ENCODE assay signal across 9 mouse cellular contexts in the genomic region with DNA sequence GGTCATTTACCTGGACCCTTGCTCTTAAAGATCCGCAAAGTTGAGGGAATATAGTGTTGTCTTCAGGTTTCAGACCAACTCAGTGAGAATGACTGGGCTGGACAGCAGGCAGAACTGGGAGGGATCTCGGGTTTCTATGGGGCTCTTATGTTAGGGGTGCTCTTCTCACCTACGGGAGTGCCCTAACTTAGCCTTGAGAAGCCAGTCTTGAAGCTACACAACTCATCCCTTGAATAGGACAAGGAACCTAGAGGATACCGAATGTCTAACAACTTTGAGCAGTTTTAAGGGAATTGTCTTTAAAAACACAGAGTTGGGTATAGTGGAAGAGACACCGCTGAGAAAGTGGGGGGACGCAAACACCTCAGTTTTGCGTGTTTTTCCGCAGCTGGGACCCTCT. TPM values are rescaled to one million over a fixed set of nuclear protein-coding genes. Genes with fewer than 3 reads are reported as not detected.
A peak's percentile ranks its signal among the peaks of the same experiment; 100 is the strongest.
DNase-seq lines count a peak whose midpoint lies in the region; ATAC-seq and TF ChIP-seq lines count a peak whose summit lies in the region.
"Had no signal": no experiment of that assay in that cellular context is flagged by ENCODE, and none has a peak within 500 bp of the region (broad histone marks: within the 10 kb centered on the region; RNA-seq: fewer than 3 reads in every experiment).

No protein-coding gene starts in this region.

- peak overlapping the region; percentile 95 for H3K4me2 ChIP-seq in heart, embryonic 12.5 days
- peak overlapping the region; percentile 87 for H3K4me2 ChIP-seq in hindbrain, embryonic 13.5 days
- peak overlapping the region; percentile 73 for H3K4me2 ChIP-seq in midbrain, embryonic 13.5 days (replicated peaks)

- in situ Hi-C loops in ES-E14 (cut with MboI; ENCODE audit: low sequenced_read_pairs in 2 of 2, unreplicated experiment in 2 of 2): no loop called here

- H3K9me3 ChIP-seq in heart, embryonic 12.5 days (replicated peaks): no peaks in the 10 kb centered on the region
- H3K9me3 ChIP-seq in ES-E14 (ENCODE audit: control insufficient read depth, insufficient read depth, low read depth, low read length): no peaks in the 10 kb centered on the region
- no peaks in the 10 kb centered on the region for H3K9me3 ChIP-seq in hindbrain, embryonic 13.5 days
- no peaks in the 10 kb centered on the region for H3K9me3 ChIP-seq in midbrain, embryonic 13.5 days

- peak overlapping the region; percentile 72 for H3K9ac ChIP-seq in heart, embryonic 12.5 days
- peak overlapping the region; percentile 51; the same call in 1 of the 2 replicates for H3K9ac ChIP-seq in ES-E14 (ENCODE audit: insufficient read depth, low read depth, low read length, poor library complexity, severe bottlenecking)
- peak overlapping the region; percentile 97 for H3K9ac ChIP-seq in hindbrain, embryonic 13.5 days
- peak overlapping the region; percentile 98 for H3K9ac ChIP-seq in midbrain, embryonic 13.5 days (replicated peaks)

- H3K36me3 ChIP-seq in heart, embryonic 12.5 days: no peaks in the 10 kb centered on the region
- peaks cover 4% of the 10 kb centered on the region; the same call in 1 of the 2 replicates for H3K36me3 ChIP-seq in ES-E14 (ENCODE audit: control insufficient read depth, insufficient read depth, low read length, poor library complexity, severe bottlenecking)
- H3K36me3 ChIP-seq in hindbrain, embryonic 13.5 days: peaks cover 18% of the 10 kb centered on the region
- H3K36me3 ChIP-seq in midbrain, embryonic 13.5 days: peaks cover 19% of the 10 kb centered on the region

- 3% methylated on average over 8 of the region's 8 CpGs for WGBS in heart, embryonic 12.5 days
- WGBS in hindbrain, embryonic 13.5 days: 2% methylated on average over 8 of the region's 8 CpGs
- WGBS in midbrain, embryonic 13.5 days: 4% methylated on average over 8 of the region's 8 CpGs

- ATAC-seq in heart, embryonic 12.5 days (ENCODE audit: insufficient number of reproducible peaks, low FRiP score): no peak
- ATAC-seq in hindbrain, embryonic 13.5 days (ENCODE audit: low FRiP score): no peak
- ATAC-seq in midbrain, embryonic 13.5 days: 0 out of 2 replicates have a peak, but pooled peaks have one; percentile 2

- intact Hi-C loops in heart, postnatal 10 days (cut with DNase I): no loop called here

- peak overlapping the region; percentile 75 for H3K4me3 ChIP-seq in heart, embryonic 12.5 days
- H3K4me3 ChIP-seq in ES-E14 (ENCODE audit: insufficient read depth in 1 of 2, low read depth in 1 of 2, low read length in 2 of 2, poor library complexity in 1 of 2, severe bottlenecking in 1 of 2): peak overlapping the region; percentile 63 to 93
- peak overlapping the region; percentile 96 for H3K4me3 ChIP-seq in hindbrain, embryonic 13.5 days
- H3K4me3 ChIP-seq in midbrain, embryonic 13.5 days (replicated peaks): peak overlapping the region; percentile 97

- H3K27ac ChIP-seq in heart, embryonic 12.5 days (ENCODE audit: poor library complexity, severe bottlenecking): no peak overlapping the region
- H3K27ac ChIP-seq in ES-E14 (ENCODE audit: insufficient read depth, low read depth, low read length, poor library complexity, severe bottlenecking): no peak overlapping the region
- H3K27ac ChIP-seq in hindbrain, embryonic 13.5 days: peak overlapping the region; percentile 98
- H3K27ac ChIP-seq in midbrain, embryonic 13.5 days: peak overlapping the region; percentile 95

- peaks cover 36% of the 10 kb centered on the region for H3K27me3 ChIP-seq in heart, embryonic 12.5 days (replicated peaks)
- H3K27me3 ChIP-seq in hindbrain, embryonic 13.5 days: no peaks in the 10 kb centered on the region
- H3K27me3 ChIP-seq in midbrain, embryonic 13.5 days: peaks cover 16% of the 10 kb centered on the region

- H3K4me1 ChIP-seq in heart, embryonic 12.5 days (replicated peaks): peaks cover 16% of the 10 kb centered on the region
- peaks cover 2 to 3% of the 10 kb centered on the region in 2 experiments; a peak in 2 of 4 replicates for H3K4me1 ChIP-seq in ES-E14 (ENCODE audit: control insufficient read depth in 2 of 2, insufficient read depth in 2 of 2, low read length in 2 of 2, poor library complexity in 1 of 2)
- H3K4me1 ChIP-seq in hindbrain, embryonic 13.5 days (replicated peaks): peaks cover 56% of the 10 kb centered on the region
- H3K4me1 ChIP-seq in midbrain, embryonic 13.5 days (replicated peaks): peaks cover 61% of the 10 kb centered on the region

- no peak for DNase-seq in heart, postnatal 10 days
- no peak for DNase-seq in ES-E14 (ENCODE audit: low read depth, low spot score)
- DNase-seq in cerebellum, adult 11 months: no peak
- DNase-seq in urinary bladder, postnatal 36 days (ENCODE audit: low spot score in 2 of 2): no peak
- DNase-seq in thymus, postnatal 25 days: no peak

TF ChIP-seq in ES-E14, 5 proteins besides CTCF, POLR2A, EP300 and RAD21:
- no peak for TF ChIP-seq CHD2 (IDR thresholded peaks at IDR 0.05; ENCODE audit: low read depth, low read length)
- no peak for TF ChIP-seq HCFC1 (IDR thresholded peaks at IDR 0.05; ENCODE audit: borderline replicate concordance, insufficient read depth, low read length)
- no peak for TF ChIP-seq MAFK (IDR thresholded peaks at IDR 0.05; ENCODE audit: insufficient read depth, low read depth, low read length)
- no peak for TF ChIP-seq ZC3H11A (IDR thresholded peaks at IDR 0.05; ENCODE audit: borderline replicate concordance, low read depth, low read length)
- TF ChIP-seq ZNF384 (IDR thresholded peaks at IDR 0.05; ENCODE audit: low read depth, low read length): no peak
TF ChIP-seq in ES-E14: peak in this region for 0.

RNA-seq across cellular contexts. Expression of a gene that starts 0.5 kb away (rescaled TPM):
- polyA plus RNA-seq in heart, embryonic 12.5 days (2016; fragmentation: Nextera tagmentation; extraction: Ambion mirVana): 4.8 and 5.5 TPM in 2 replicates
- total RNA-seq in heart, postnatal 10 days (2021): under 1 TPM; 0.22 to 0.40 TPM
- total RNA-seq in ES-E14 (2012; rRNA removed): 6.0 and 6.1 TPM in 2 replicates
- polyA plus RNA-seq in hindbrain, embryonic 13.5 days (2015; fragmentation: Nextera tagmentation; extraction: Ambion mirVana): 13.8 and 15.5 TPM in 2 replicates
- polyA plus RNA-seq in midbrain, embryonic 13.5 days (2015; fragmentation: Nextera tagmentation; extraction: Ambion mirVana): 23.5 and 25.2 TPM in 2 replicates
- total RNA-seq: hematopoietic stem cell, adult 5-6 weeks had no signal

RNA-seq across cellular contexts. Expression of a gene that starts 39.2 kb away (rescaled TPM):
- polyA plus RNA-seq in heart, embryonic 12.5 days (2016; fragmentation: Nextera tagmentation; extraction: Ambion mirVana): 12.9 and 13.0 TPM in 2 replicates
- total RNA-seq in heart, postnatal 10 days (2021): 10 to 100 TPM; 14.4 to 15.6 TPM
- total RNA-seq in ES-E14 (2012; rRNA removed): 8.8 and 17.9 TPM in 2 replicates
- polyA plus RNA-seq in hindbrain, embryonic 13.5 days (2015; fragmentation: Nextera tagmentation; extraction: Ambion mirVana): 9.7 TPM in 2 replicates
- 11.0 and 12.6 TPM in 2 replicates for polyA plus RNA-seq in midbrain, embryonic 13.5 days (2015; fragmentation: Nextera tagmentation; extraction: Ambion mirVana)

RNA-seq across cellular contexts. Expression of a gene that starts 54.7 kb away (rescaled TPM):
- 5.0 and 5.8 TPM in 2 replicates for polyA plus RNA-seq in heart, embryonic 12.5 days (2016; fragmentation: Nextera tagmentation; extraction: Ambion mirVana)
- total RNA-seq in heart, postnatal 10 days (2021): 1 to 10 TPM; 5.1 to 5.9 TPM
- 4.9 TPM in 2 replicates for total RNA-seq in ES-E14 (2012; rRNA removed)
- polyA plus RNA-seq in hindbrain, embryonic 13.5 days (2015; fragmentation: Nextera tagmentation; extraction: Ambion mirVana): 5.9 and 6.1 TPM in 2 replicates
- polyA plus RNA-seq in midbrain, embryonic 13.5 days (2015; fragmentation: Nextera tagmentation; extraction: Ambion mirVana): 4.8 and 5.6 TPM in 2 replicates

Comparison
In these comparisons a context has a peak if more than half of its experiments do, and no peak if none do; other contexts are left out.
1. H3K27ac ChIP-seq: peak in hindbrain, embryonic 13.5 days (single experiment) and midbrain, embryonic 13.5 days (single experiment); none in heart, embryonic 12.5 days (single experiment) and ES-E14 (single experiment).
2. Peak in every context shown above with its lines, with median percentiles within 50 percentile points of each other: H3K4me2 ChIP-seq, H3K4me3 ChIP-seq and H3K9ac ChIP-seq.